In the genomic region with DNA sequence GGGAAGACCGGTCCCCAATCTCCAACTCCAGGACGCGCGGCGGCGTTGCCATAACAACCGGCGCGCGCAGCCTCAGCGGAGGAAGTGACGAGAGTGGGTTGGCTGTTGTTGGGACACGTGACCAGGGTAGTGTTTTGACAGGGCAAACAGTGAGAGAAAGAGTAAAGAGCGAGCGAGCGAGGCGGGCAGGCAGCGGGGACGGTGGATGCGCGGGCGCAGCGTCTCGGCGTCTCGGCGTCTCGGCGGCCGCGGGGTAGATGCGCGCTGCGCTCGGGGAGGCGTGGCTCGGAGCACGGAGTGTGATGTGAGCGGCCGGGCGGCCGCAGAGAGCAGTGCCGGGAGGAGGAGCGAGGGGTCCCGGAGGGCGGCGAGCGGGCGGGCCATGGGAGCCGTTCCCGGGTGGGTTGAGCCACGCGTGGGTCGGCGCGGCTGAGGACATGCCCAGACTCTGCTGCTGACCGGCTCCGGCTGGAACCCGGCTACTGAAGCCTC, we compare ENCODE assay signal across 8 mouse cellular contexts. TPM values are rescaled to one million over a fixed set of nuclear protein-coding genes. Genes with fewer than 3 reads are reported as not detected.
DNase-seq lines count a peak whose midpoint lies in the region; ATAC-seq and TF ChIP-seq lines count a peak whose summit lies in the region.

A gene (plus strand): TSS at position 129 of the 492 bp plus-strand sequence.

- peak within 1 kb of the TSS; percentile 98 for H3K27ac ChIP-seq in bone marrow macrophage, adult 2 months (ENCODE audit: insufficient read depth, low read depth, low read length)
- peak within 1 kb of the TSS; percentile 87 for H3K27ac ChIP-seq in embryonic fibroblast, embryonic 13.5 days (ENCODE audit: insufficient read depth, low read length)
- H3K27ac ChIP-seq in heart, embryonic 12.5 days (ENCODE audit: poor library complexity, severe bottlenecking), result peak within 1 kb of the TSS; percentile 91
- peak within 1 kb of the TSS; percentile 96 for H3K27ac ChIP-seq in kidney, postnatal 0 days
- H3K27ac ChIP-seq in liver, embryonic 11.5 days (ENCODE audit: low read depth, low read length), result peak within 1 kb of the TSS; percentile 85
- peak within 1 kb of the TSS; percentile 82 for H3K27ac ChIP-seq in stomach, embryonic 14.5 days (ENCODE audit: low read length)

- peak within 1 kb of the TSS; percentile 72 for H3K4me3 ChIP-seq in bone marrow macrophage, adult 2 months (ENCODE audit: insufficient read depth, low read length)
- peak within 1 kb of the TSS; percentile 87 for H3K4me3 ChIP-seq in embryonic fibroblast, embryonic 13.5 days (ENCODE audit: insufficient read depth, low read length)
- H3K4me3 ChIP-seq in heart, embryonic 12.5 days, result peak within 1 kb of the TSS; percentile 66
- H3K4me3 ChIP-seq in kidney, postnatal 0 days (replicated peaks; ENCODE audit: low read depth, low read length), result peak within 1 kb of the TSS; percentile 91
- peak within 1 kb of the TSS; percentile 90 for H3K4me3 ChIP-seq in liver, embryonic 11.5 days (ENCODE audit: low read depth, low read length)
- H3K4me3 ChIP-seq in stomach, embryonic 14.5 days (ENCODE audit: low read depth, low read length), result peak within 1 kb of the TSS; percentile 64

- WGBS in heart, embryonic 12.5 days, result under 1% methylated on average over 58 of the region's 59 CpGs
- under 1% methylated on average over 57 of the region's 59 CpGs for WGBS in kidney, postnatal 0 days
- under 1% methylated on average over 59 of the region's 59 CpGs for whole genome bisulfite sequencing in liver, embryonic 11.5 days
- WGBS in stomach, embryonic 14.5 days, result under 1% methylated on average over 38 of the region's 59 CpGs

- H3K36me3 ChIP-seq in heart, embryonic 12.5 days, result peaks cover 4% of the 10 kb centered on the region
- H3K36me3 ChIP-seq in kidney, postnatal 0 days (ENCODE audit: insufficient read depth, low read length), result no peaks in the 10 kb centered on the region
- no peaks in the 10 kb centered on the region for H3K36me3 ChIP-seq in liver, embryonic 11.5 days (ENCODE audit: control insufficient read depth, insufficient read depth, low read length)
- H3K36me3 ChIP-seq in stomach, embryonic 14.5 days (ENCODE audit: control insufficient read depth, insufficient read depth, low read length), result no peaks in the 10 kb centered on the region

- ATAC-seq in heart, embryonic 12.5 days (ENCODE audit: insufficient number of reproducible peaks, low FRiP score), result peak; percentile 94
- peak; percentile 97 for ATAC-seq in kidney, postnatal 0 days (replicated peaks; ENCODE audit: low FRiP score, low read depth)
- peak; percentile 92 for ATAC-seq in liver, embryonic 11.5 days (replicated peaks; ENCODE audit: low FRiP score)
- peak; percentile 94 for ATAC-seq in stomach, embryonic 14.5 days (ENCODE audit: insufficient number of reproducible peaks, insufficient read depth, low FRiP score, low read depth)

- H3K4me2 ChIP-seq in heart, embryonic 12.5 days, result peak within 1 kb of the TSS; percentile 84
- H3K4me2 ChIP-seq in kidney, postnatal 0 days (ENCODE audit: low read length), result peak within 1 kb of the TSS; percentile 95
- H3K4me2 ChIP-seq in liver, embryonic 11.5 days, result peak within 1 kb of the TSS; percentile 98
- H3K4me2 ChIP-seq in stomach, embryonic 14.5 days (replicated peaks; ENCODE audit: low read depth, low read length), result peak within 1 kb of the TSS; percentile 66

- H3K9ac ChIP-seq in heart, embryonic 12.5 days, result peak within 1 kb of the TSS; percentile 87
- peak within 1 kb of the TSS; percentile 85 for H3K9ac ChIP-seq in kidney, postnatal 0 days (ENCODE audit: low read depth, low read length)
- peak within 1 kb of the TSS; percentile 74 for H3K9ac ChIP-seq in liver, embryonic 11.5 days (ENCODE audit: low read depth, low read length)
- H3K9ac ChIP-seq in stomach, embryonic 14.5 days (replicated peaks; ENCODE audit: low read depth, low read length), result peak within 1 kb of the TSS; percentile 63

- no peak for TF ChIP-seq POLR2A in bone marrow macrophage, adult 2 months (IDR thresholded peaks at IDR 0.05; ENCODE audit: borderline replicate concordance, low read depth, low read length)
- peak; percentile 84 for TF ChIP-seq POLR2A in embryonic fibroblast, embryonic 13.5 days (IDR thresholded peaks at IDR 0.05; ENCODE audit: low read depth, low read length)

- peaks cover 17% of the 10 kb centered on the region for H3K4me1 ChIP-seq in bone marrow macrophage, adult 2 months (ENCODE audit: control insufficient read depth, insufficient read depth, low read length)
- peaks cover 5% of the 10 kb centered on the region; the same call in 1 of the 2 replicates for H3K4me1 ChIP-seq in embryonic fibroblast, embryonic 13.5 days (ENCODE audit: control insufficient read depth, insufficient read depth, low read length)
- H3K4me1 ChIP-seq in heart, embryonic 12.5 days (replicated peaks), result peaks cover 11% of the 10 kb centered on the region
- H3K4me1 ChIP-seq in kidney, postnatal 0 days (replicated peaks; ENCODE audit: insufficient read depth, low read length), result no peaks in the 10 kb centered on the region
- H3K4me1 ChIP-seq in liver, embryonic 11.5 days (replicated peaks; ENCODE audit: control insufficient read depth, insufficient read depth, low read length), result peaks cover 2% of the 10 kb centered on the region; the same call in 1 of the 2 replicates
- peaks cover 10% of the 10 kb centered on the region; the same call in 1 of the 2 replicates for H3K4me1 ChIP-seq in stomach, embryonic 14.5 days (ENCODE audit: control insufficient read depth, insufficient read depth, low read length)

- no peaks in the 10 kb centered on the region; the same call in 1 of the 2 replicates for H3K9me3 ChIP-seq in heart, embryonic 12.5 days (replicated peaks)
- H3K9me3 ChIP-seq in kidney, postnatal 0 days (replicated peaks; ENCODE audit: low read length), result no peaks in the 10 kb centered on the region
- no peaks in the 10 kb centered on the region for H3K9me3 ChIP-seq in liver, embryonic 11.5 days (ENCODE audit: control insufficient read depth, low read length)
- H3K9me3 ChIP-seq in stomach, embryonic 14.5 days (ENCODE audit: control insufficient read depth, low read depth, low read length), result no peaks in the 10 kb centered on the region

- DNase-seq in B cell, adult 2 months, result peak; percentile 90 to 91
- DNase-seq in kidney, postnatal 0 days (ENCODE audit: low spot score), result peak; percentile 98
- DNase-seq in liver, embryonic 11.5 days (ENCODE audit: low spot score), result peak; percentile 89
- DNase-seq in naive thymus-derived CD4-positive, alpha-beta T cell, adult 2 months (ENCODE audit: low read depth), result peak; percentile 92

- no peak for TF ChIP-seq CTCF in bone marrow macrophage, adult 2 months (IDR thresholded peaks at IDR 0.05; ENCODE audit: low read depth, low read length)
- TF ChIP-seq CTCF in embryonic fibroblast, embryonic 13.5 days (IDR thresholded peaks at IDR 0.05; ENCODE audit: borderline replicate concordance, insufficient read depth, low read length), result no peak
- TF ChIP-seq CTCF in kidney, postnatal 0 days (IDR thresholded peaks at IDR 0.05; ENCODE audit: low read depth), result no peak

- H3K27me3 ChIP-seq in heart, embryonic 12.5 days (replicated peaks), result no peaks in the 10 kb centered on the region
- no peaks in the 10 kb centered on the region for H3K27me3 ChIP-seq in kidney, postnatal 0 days (ENCODE audit: insufficient read depth, low read length)
- H3K27me3 ChIP-seq in liver, embryonic 11.5 days (replicated peaks; ENCODE audit: control insufficient read depth, insufficient read depth, low read length), result no peaks in the 10 kb centered on the region
- no peaks in the 10 kb centered on the region for H3K27me3 ChIP-seq in stomach, embryonic 14.5 days (ENCODE audit: control insufficient read depth, insufficient read depth, low read length)

RNA-seq across cellular contexts. Expression of the gene that starts here (rescaled TPM):
- polyA plus RNA-seq in bone marrow macrophage, adult 2 months (2012; ENCODE audit: insufficient read depth, insufficient read length, missing spikeins), result 43.2 and 48.3 TPM in 2 replicates
- polyA plus RNA-seq in embryonic fibroblast, embryonic 13.5 days (2011; ENCODE audit: insufficient read length, low read depth, missing spikeins), result 18.3 and 18.9 TPM in 2 replicates
- polyA plus RNA-seq in heart, embryonic 12.5 days (2016; fragmentation: Nextera tagmentation; extraction: Ambion mirVana), result 11.8 and 13.4 TPM in 2 replicates
- polyA plus RNA-seq in kidney, postnatal 0 days (2015; fragmentation: Nextera tagmentation; extraction: Ambion mirVana), result 15.4 and 15.7 TPM in 2 replicates
- 3.3 and 3.7 TPM in 2 replicates for polyA plus RNA-seq in liver, embryonic 11.5 days (2014; fragmentation: Nextera tagmentation; extraction: Ambion mirVana)
- polyA plus RNA-seq in stomach, embryonic 14.5 days (2014; fragmentation: Nextera tagmentation; extraction: Ambion mirVana), result 14.2 and 15.0 TPM in 2 replicates

Comparison
In these comparisons a context has a peak if more than half of its experiments do, and no peak if none do; other contexts are left out.
1. Peak in every context shown above with its lines: DNase-seq, ATAC-seq, H3K4me3 ChIP-seq and H3K27ac ChIP-seq.